ENCODE assay signal across 23 mouse cellular contexts in the genomic region with DNA sequence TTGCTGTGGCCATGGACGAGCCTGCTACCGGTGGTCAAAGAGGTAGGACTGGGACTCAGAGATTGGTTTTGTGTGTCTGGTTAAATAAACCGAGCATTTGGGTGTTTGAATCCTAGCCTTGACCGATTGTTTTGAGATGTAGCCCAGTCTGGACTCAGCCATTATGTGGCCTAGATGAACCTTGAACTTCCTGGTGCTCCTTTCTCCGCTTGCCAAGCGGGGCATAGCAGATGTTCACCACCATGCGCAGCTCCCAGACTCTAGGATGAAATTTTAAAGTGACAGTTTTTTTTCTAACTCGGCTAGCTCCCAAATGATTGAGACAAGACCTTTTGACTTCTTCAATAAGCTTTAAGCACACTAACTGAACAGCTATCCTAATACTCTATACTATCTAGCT.
"Had no signal": no experiment of that assay in that cellular context is flagged by ENCODE, and none has a peak within 500 bp of the region (broad histone marks: within the 10 kb centered on the region; RNA-seq: fewer than 3 reads in every experiment).

No protein-coding gene starts in this region.

- DNase-seq: forebrain, postnatal 0 days; gastrocnemius, postnatal 14 days; gastrocnemius, postnatal 36 days; heart, adult 18-20 months; heart, postnatal 14 days; heart, postnatal 36 days; layer of hippocampus, adult 9-11 months; layer of hippocampus, postnatal 36 days; left cerebral cortex, postnatal 4 days; lung, adult 18-20 months had no signal

- H3K9me3 ChIP-seq: forebrain, embryonic 15.5 days; heart, embryonic 13.5 days; heart, embryonic 15.5 days; limb, embryonic 13.5 days; limb, embryonic 15.5 days; liver, embryonic 12.5 days had no signal

- H3K27me3 ChIP-seq: forebrain, embryonic 15.5 days; heart, embryonic 13.5 days; heart, embryonic 15.5 days; hindbrain, embryonic 13.5 days; hindbrain, embryonic 15.5 days; limb, embryonic 13.5 days; limb, embryonic 15.5 days; liver, embryonic 12.5 days had no signal

- H3K4me1 ChIP-seq: forebrain, embryonic 15.5 days; heart, embryonic 13.5 days; heart, embryonic 15.5 days; hindbrain, embryonic 13.5 days; hindbrain, embryonic 15.5 days; limb, embryonic 13.5 days; liver, embryonic 12.5 days had no signal

- H3K4me3 ChIP-seq: forebrain, embryonic 15.5 days; heart, embryonic 13.5 days; heart, embryonic 15.5 days; hindbrain, embryonic 13.5 days; hindbrain, embryonic 15.5 days; limb, embryonic 13.5 days; limb, embryonic 15.5 days; liver, embryonic 12.5 days had no signal

- H3K9ac ChIP-seq: forebrain, embryonic 15.5 days; forebrain, postnatal 0 days; heart, embryonic 13.5 days; heart, embryonic 15.5 days; hindbrain, embryonic 13.5 days; hindbrain, embryonic 15.5 days; limb, embryonic 13.5 days; limb, embryonic 15.5 days; liver, embryonic 12.5 days; liver, embryonic 14.5 days had no signal

- H3K27ac ChIP-seq: forebrain, embryonic 15.5 days; heart, embryonic 13.5 days; heart, embryonic 15.5 days; hindbrain, embryonic 13.5 days; hindbrain, embryonic 15.5 days; hindbrain, postnatal 0 days; kidney, postnatal 0 days; limb, embryonic 13.5 days; limb, embryonic 15.5 days; liver, embryonic 12.5 days; liver, embryonic 14.5 days had no signal

- ATAC-seq: forebrain, embryonic 15.5 days; forebrain, postnatal 0 days; hindbrain, postnatal 0 days; intestine, embryonic 16.5 days; liver, embryonic 12.5 days had no signal

- H3K4me2 ChIP-seq: forebrain, embryonic 15.5 days; heart, embryonic 11.5 days; heart, embryonic 13.5 days; heart, embryonic 15.5 days; hindbrain, embryonic 13.5 days; hindbrain, embryonic 15.5 days; limb, embryonic 13.5 days; limb, embryonic 15.5 days; liver, embryonic 12.5 days had no signal

- H3K36me3 ChIP-seq: forebrain, embryonic 15.5 days; hindbrain, embryonic 15.5 days had no signal
